Mouse (Mus musculus) layer of hippocampus, postnatal 25 days (tissue): ENCODE data around the gene Stxbp1. TPM values are rescaled to one million over a fixed set of nuclear protein-coding genes. Genes with fewer than 3 reads are reported as not detected.

Source experiments
- DNase-seq, 2 experiments: peaks; one replicate each; pipeline ENCODE4 v3.0.0; 2022; ENCODE audit warnings: mixed read lengths in 2 of 2, low spot score in 1 of 2; ENCODE audit errors: extremely low spot score in 1 of 2
- total RNA-seq, 2 experiments: library from RNA; stranded (reverse); gene quantifications; 2 replicates each; pipeline ENCODE4 v1.2.3; 2021

Gene Stxbp1
- total RNA-seq, 2 experiments from 2014 or later, result 596 to 606 TPM

- DNase-seq, result no peak
Observed at GRCm38 (mm10) chr2:32798251-32798962, 48.6 kb downstream of the Stxbp1 start.

GRCm38 (mm10) chr2:32795748-32796418, 51.2 kb downstream of the Stxbp1 start:
- no peak for DNase-seq

- no peak for DNase-seq
Observed at GRCm38 (mm10) chr2:32791297-32791696, 55.7 kb downstream of the Stxbp1 start.

GRCm38 (mm10) chr2:32788581-32788980, 58.5 kb downstream of the Stxbp1 start:
- DNase-seq, result no peak

GRCm38 (mm10) chr2:32787176-32787575, 59.9 kb downstream of the Stxbp1 start:
- DNase-seq, result peak in 1 of 2 experiments; percentile 31

- DNase-seq, result no peak
Observed at GRCm38 (mm10) chr2:32784048-32784681, 62.9 kb downstream of the Stxbp1 start, which contains the start of gene Cfap157. Gene Cfap157 (minus strand): TSS chr2:32784428.

GRCm38 (mm10) chr2:32781710-32782109, 65.3 kb downstream of the Stxbp1 start:
- no peak for DNase-seq

- no peak for DNase-seq
Observed at GRCm38 (mm10) chr2:32779714-32780113, 67.3 kb downstream of the Stxbp1 start.

GRCm38 (mm10) chr2:32779131-32779530, 67.9 kb downstream of the Stxbp1 start:
- DNase-seq, result peak; percentile 38 to 67

- DNase-seq, result no peak
Observed at GRCm38 (mm10) chr2:32778081-32778480, 69.0 kb downstream of the Stxbp1 start.

- no peak for DNase-seq
Observed at GRCm38 (mm10) chr2:32776192-32776591, 70.9 kb downstream of the Stxbp1 start.

- peak; percentile 91 to 97 for DNase-seq
Observed at GRCm38 (mm10) chr2:32775359-32776074, 71.5 kb downstream of the Stxbp1 start, which contains the start of the genes Ttc16 and Ptrh1. Gene Ttc16 (minus strand): TSS chr2:32775633. Gene Ptrh1 (plus strand): TSS chr2:32775786.

- no peak for DNase-seq
Observed at GRCm38 (mm10) chr2:32772626-32773279, 74.3 kb downstream of the Stxbp1 start.

GRCm38 (mm10) chr2:32771886-32772285, 75.2 kb downstream of the Stxbp1 start:
- no peak for DNase-seq

- no peak for DNase-seq
Observed at GRCm38 (mm10) chr2:32769327-32770085, 77.5 kb downstream of the Stxbp1 start.

- DNase-seq, result no peak
Observed at GRCm38 (mm10) chr2:32768661-32769285, 78.3 kb downstream of the Stxbp1 start.

- DNase-seq, result no peak
Observed at GRCm38 (mm10) chr2:32767241-32767640, 79.8 kb downstream of the Stxbp1 start.

- DNase-seq, result no peak
Observed at GRCm38 (mm10) chr2:32763353-32763752, 83.7 kb downstream of the Stxbp1 start.

GRCm38 (mm10) chr2:32761859-32762258, 85.2 kb downstream of the Stxbp1 start:
- no peak for DNase-seq
